Mouse (Mus musculus) lung, postnatal 0 days (tissue): Measurements from ENCODE around the gene Sgip1.

ENCODE experiments used
- CTCF ChIP-seq: IDR thresholded peaks from 2 replicates; pipeline ENCODE4 v1.5.1; 2016; ENCODE audit warnings: antibody characterized with exemption, mild to moderate bottlenecking
- EP300 ChIP-seq: IDR thresholded peaks from 2 replicates; pipeline ENCODE4 v1.6.1; 2016; ENCODE audit warnings: antibody characterized with exemption, mild to moderate bottlenecking, control low read depth

DNA sequence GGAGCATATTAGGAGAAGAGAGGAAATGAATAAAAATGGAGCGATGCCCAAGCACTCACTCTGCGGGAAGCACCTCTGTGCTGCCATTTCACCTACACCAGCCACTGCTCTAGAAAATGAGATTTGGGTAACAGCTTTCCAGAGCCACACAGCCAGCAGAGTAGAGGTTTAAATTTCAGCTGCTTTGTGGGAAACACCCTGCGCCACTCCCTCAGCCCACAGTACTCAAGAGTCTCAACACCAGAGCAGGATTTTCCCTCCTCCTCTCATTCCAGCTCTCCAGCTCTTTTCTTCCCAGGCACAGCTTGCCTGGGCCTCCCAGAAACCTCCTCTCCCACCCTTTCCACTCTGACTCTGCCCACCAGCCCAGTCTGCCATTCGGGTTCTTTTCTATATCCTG, 199.6 kb downstream of the Sgip1 start:
- TF ChIP-seq EP300, result no peak
- TF ChIP-seq CTCF, result no peak
